Mouse (Mus musculus): Measurements from ENCODE around the gene Olfr56. TPM values are rescaled to one million over a fixed set of nuclear protein-coding genes. Genes with fewer than 3 reads are reported as not detected.
"Not testable (repeated sequence)": the region's sequence is repeated elsewhere in the genome, so short reads cannot be mapped to it uniquely, and the experiment has no call there.

Olfr56 gene
- polyA plus RNA-seq, 1 experiment from 2014 or later: not detected

DNA sequence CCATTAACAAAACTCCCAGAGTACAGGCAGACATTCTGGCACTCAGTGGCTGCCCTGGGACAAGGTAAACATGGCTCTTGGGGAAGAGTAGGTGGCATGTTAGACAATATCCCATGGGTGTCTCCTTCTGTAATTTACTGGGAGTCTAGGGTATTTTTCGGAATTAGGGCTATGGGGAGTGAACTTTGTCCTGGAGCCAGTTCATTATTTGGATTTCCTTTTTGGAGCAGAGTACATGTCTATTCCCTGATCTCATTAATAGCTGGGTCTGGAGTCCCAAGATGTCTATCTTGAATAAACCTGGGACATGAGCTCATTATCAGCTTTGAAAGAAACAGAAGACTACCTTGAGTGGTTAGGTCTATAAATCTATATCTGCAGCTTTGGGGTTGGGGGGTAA lies 175.4 kb downstream of the Olfr56 start, which contains the start of gene Olfr1394:
Gene Olfr1394 (plus strand): TSS at position 301 of the 400 bp plus-strand sequence.
- Histone ChIP-seq H3K9ac (replicated peaks) (no peak within 1 kb of the TSS), H3K27me3 (replicated peaks) (no peaks in the 10 kb centered on the region), H3K9me3 (replicated peaks) (no peaks in the 10 kb centered on the region), H3K4me1 (no peaks in the 10 kb centered on the region), H3K36me3 (no peaks in the 10 kb centered on the region), H3K27ac (replicated peaks) (no peak within 1 kb of the TSS), H3K4me2 (no peak within 1 kb of the TSS), H3K4me3 (replicated peaks) (no peak within 1 kb of the TSS)
- WGBS: 88% methylated on average over 1 of the region's 1 CpGs
- ATAC-seq (ENCODE audit: low FRiP score): no peak

DNA sequence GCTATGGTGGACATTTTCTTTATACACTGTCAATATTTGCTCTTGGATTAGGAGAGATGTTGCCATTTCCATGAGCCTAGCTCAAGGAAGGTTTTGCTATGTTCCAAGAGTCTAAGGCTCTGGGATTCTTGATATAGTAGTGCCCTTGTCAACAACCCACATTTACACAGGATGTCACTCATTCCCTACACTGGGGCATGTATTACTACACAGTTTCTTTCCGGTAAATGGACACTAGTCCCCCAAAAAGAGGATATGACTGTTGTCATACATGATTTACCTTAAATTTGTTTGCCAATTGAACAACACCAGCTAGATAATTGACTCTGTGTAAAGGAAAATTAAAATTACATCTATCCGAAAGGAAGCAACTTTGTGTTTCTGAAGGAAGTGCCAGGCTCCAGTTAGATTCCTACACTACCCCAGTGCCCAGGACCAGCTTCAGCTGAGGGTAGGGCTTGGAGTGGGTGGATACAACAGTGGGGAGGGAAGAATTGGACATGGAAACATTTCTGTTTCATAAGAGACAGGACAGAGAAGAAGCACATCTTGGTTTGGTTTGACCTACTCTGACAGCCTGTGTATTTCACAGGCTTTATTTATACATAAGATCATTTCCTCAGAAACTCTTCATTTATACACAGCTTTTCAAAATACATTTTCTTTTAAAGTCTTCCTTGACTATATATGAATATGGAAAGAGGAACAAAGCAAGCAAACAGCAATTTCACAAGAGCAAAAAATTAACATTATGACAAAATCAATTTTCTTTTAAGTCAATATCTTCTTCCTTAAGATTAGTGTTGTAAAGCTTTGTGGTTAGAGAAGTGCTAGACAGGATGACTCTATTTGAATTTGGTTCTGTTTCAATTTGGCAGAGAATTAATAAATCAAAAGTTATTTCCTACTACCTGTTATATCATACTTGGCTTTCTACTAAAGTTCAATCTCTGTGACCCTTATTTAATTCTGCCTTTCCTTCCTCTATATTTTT lies 178.4 kb downstream of the Olfr56 start:
- Histone ChIP-seq H3K27me3 (replicated peaks) (no peaks in the 10 kb centered on the region), H3K9ac (replicated peaks) (no peak overlapping the region), H3K4me3 (replicated peaks) (no peak overlapping the region), H3K27ac (replicated peaks) (no peak overlapping the region), H3K4me2 (no peak overlapping the region), H3K9me3 (replicated peaks) (no peaks in the 10 kb centered on the region), H3K4me1 (no peaks in the 10 kb centered on the region), H3K36me3 (no peaks in the 10 kb centered on the region)
- 87% methylated on average over 2 of the region's 2 CpGs for WGBS
- ATAC-seq (ENCODE audit: low FRiP score): no peak

GRCm38 (mm10) chr11:49168839-49169611 lies 190.3 kb downstream of the Olfr56 start:
- peak; percentile 86 for ATAC-seq (ENCODE audit: low FRiP score)
- Histone ChIP-seq H3K27me3 (replicated peaks) (peaks cover 19% of the 10 kb centered on the region), H3K27ac (replicated peaks) (no peak overlapping the region), H3K4me2 (peak overlapping the region; percentile 73), H3K9ac (replicated peaks) (peak overlapping the region; percentile 27; the same call in 1 of the 2 replicates), H3K4me1 (peaks cover 8% of the 10 kb centered on the region), H3K36me3 (no peaks in the 10 kb centered on the region), H3K4me3 (replicated peaks) (peak overlapping the region; percentile 46), H3K9me3 (replicated peaks) (peaks cover 5% of the 10 kb centered on the region; the same call in 1 of the 2 replicates)
- 5% methylated on average over 49 of the region's 50 CpGs for WGBS

GRCm38 (mm10) chr11:49170576-49170975 lies 191.9 kb downstream of the Olfr56 start:
- Histone ChIP-seq H3K9ac (replicated peaks) (no peak overlapping the region), H3K4me1 (peaks cover 8% of the 10 kb centered on the region), H3K9me3 (replicated peaks) (peaks cover 4% of the 10 kb centered on the region; the same call in 1 of the 2 replicates), H3K4me3 (replicated peaks) (no peak overlapping the region), H3K36me3 (no peaks in the 10 kb centered on the region), H3K27me3 (replicated peaks) (peaks cover 19% of the 10 kb centered on the region), H3K27ac (replicated peaks) (no peak overlapping the region), H3K4me2 (no peak overlapping the region)
- no peak for ATAC-seq (ENCODE audit: low FRiP score)
- WGBS: 89% methylated on average over 4 of the region's 4 CpGs

- H3K36me3 ChIP-seq: no peaks in the 10 kb centered on the region
- WGBS: 90% methylated on average over 8 of the region's 8 CpGs
- no peak for ATAC-seq (ENCODE audit: low FRiP score)
- no peak overlapping the region for H3K4me2 ChIP-seq
- H3K9me3 ChIP-seq (replicated peaks): no peaks in the 10 kb centered on the region
- no peaks in the 10 kb centered on the region for H3K4me1 ChIP-seq
- H3K27ac ChIP-seq (replicated peaks): no peak overlapping the region
- no peak overlapping the region for H3K9ac ChIP-seq (replicated peaks)
- H3K27me3 ChIP-seq (replicated peaks): no peaks in the 10 kb centered on the region
- no peak overlapping the region for H3K4me3 ChIP-seq (replicated peaks)
Measured at GRCm38 (mm10) chr11:49175345-49175744, 196.7 kb downstream of the Olfr56 start.

- H3K4me3 ChIP-seq (replicated peaks): not testable (repeated sequence)
- WGBS: 53% methylated on average over 4 of the region's 4 CpGs
Measured at GRCm38 (mm10) chr11:49176047-49176779, 197.5 kb downstream of the Olfr56 start.

GRCm38 (mm10) chr11:49183172-49183571 lies 204.5 kb downstream of the Olfr56 start:
- no peak for ATAC-seq (ENCODE audit: low FRiP score)
- no peak overlapping the region for H3K27ac ChIP-seq (replicated peaks)
- no peaks in the 10 kb centered on the region for H3K36me3 ChIP-seq
- H3K4me1 ChIP-seq: no peaks in the 10 kb centered on the region
- H3K4me3 ChIP-seq (replicated peaks): no peak overlapping the region
- 0 out of 2 replicates have a peak, but pooled peaks cover 2% of the 10 kb centered on the region for H3K27me3 ChIP-seq (replicated peaks)
- no peak overlapping the region for H3K4me2 ChIP-seq
- H3K9me3 ChIP-seq (replicated peaks): no peaks in the 10 kb centered on the region
- no peak overlapping the region for H3K9ac ChIP-seq (replicated peaks)
- 77% methylated on average over 1 of the region's 1 CpGs for WGBS

More at GRCm38 (mm10) chr11:49176047-49176779, 197.5 kb downstream of the Olfr56 start:
- H3K9ac ChIP-seq (replicated peaks); H3K9me3 ChIP-seq (replicated peaks); ATAC-seq (ENCODE audit: low FRiP score); H3K27me3 ChIP-seq (replicated peaks); H3K36me3 ChIP-seq; H3K27ac ChIP-seq (replicated peaks); H3K4me2 ChIP-seq; H3K4me1 ChIP-seq: not testable (repeated sequence)

Other genes starting within 250 kb of the Olfr56 start
- 351 and 459 TPM in 2 replicates for gene Rack1, start 178.6 kb upstream of the Olfr56 start, polyA plus RNA-seq (2015; fragmentation: Nextera tagmentation; extraction: Ambion mirVana)
- gene Trim41, start 161.5 kb upstream of the Olfr56 start, polyA plus RNA-seq (2015; fragmentation: Nextera tagmentation; extraction: Ambion mirVana): 6.4 and 7.3 TPM in 2 replicates
- 2.1 and 2.6 TPM in 2 replicates for gene Trim7, start 152.7 kb upstream of the Olfr56 start, polyA plus RNA-seq (2015; fragmentation: Nextera tagmentation; extraction: Ambion mirVana)
- 2.9 and 3.3 TPM in 2 replicates for gene Gm12184, start 152.2 kb upstream of the Olfr56 start, polyA plus RNA-seq (2015; fragmentation: Nextera tagmentation; extraction: Ambion mirVana)
- 4.2 and 12.2 TPM in 2 replicates for gene Irgm1, start 107.2 kb upstream of the Olfr56 start, polyA plus RNA-seq (2015; fragmentation: Nextera tagmentation; extraction: Ambion mirVana)
- 0.18 and 0.24 TPM in 2 replicates for gene Gm5431, start 76.7 kb upstream of the Olfr56 start, polyA plus RNA-seq (2015; fragmentation: Nextera tagmentation; extraction: Ambion mirVana)
- gene Psme2b, start 32.7 kb upstream of the Olfr56 start, polyA plus RNA-seq (2015; fragmentation: Nextera tagmentation; extraction: Ambion mirVana): 2.2 and 3.4 TPM in 2 replicates
- 0.24 and 0.88 TPM in 2 replicates for gene 9930111J21Rik1, start 509 bp downstream of the Olfr56 start, polyA plus RNA-seq (2015; fragmentation: Nextera tagmentation; extraction: Ambion mirVana)
- gene Gm12185, start 13.3 kb downstream of the Olfr56 start, polyA plus RNA-seq (2015; fragmentation: Nextera tagmentation; extraction: Ambion mirVana): 0.10 TPM in 1 of 2 replicates, not detected in the other
- gene Tgtp1, start 15.3 kb downstream of the Olfr56 start, polyA plus RNA-seq (2015; fragmentation: Nextera tagmentation; extraction: Ambion mirVana): 7.9 TPM in 1 of 2 replicates, not detected in the other
- gene 9930111J21Rik2, start 72.4 kb downstream of the Olfr56 start, polyA plus RNA-seq (2015; fragmentation: Nextera tagmentation; extraction: Ambion mirVana): 0.36 and 0.64 TPM in 2 replicates
- gene Tgtp2, start 85.3 kb downstream of the Olfr56 start, polyA plus RNA-seq (2015; fragmentation: Nextera tagmentation; extraction: Ambion mirVana): 0.14 and 8.5 TPM in 2 replicates
- 0.64 and 6.6 TPM in 2 replicates for gene Ifi47, start 97.7 kb downstream of the Olfr56 start, polyA plus RNA-seq (2015; fragmentation: Nextera tagmentation; extraction: Ambion mirVana)
- gene Olfr1396, start 136.0 kb downstream of the Olfr56 start, polyA plus RNA-seq (2015; fragmentation: Nextera tagmentation; extraction: Ambion mirVana): not detected in 2 replicates
- not detected in 2 replicates for gene Olfr1395, start 163.4 kb downstream of the Olfr56 start, polyA plus RNA-seq (2015; fragmentation: Nextera tagmentation; extraction: Ambion mirVana)
- not detected in 2 replicates for gene Olfr1394, start 175.5 kb downstream of the Olfr56 start, polyA plus RNA-seq (2015; fragmentation: Nextera tagmentation; extraction: Ambion mirVana)
- 0.17 and 0.59 TPM in 2 replicates for gene Btnl9, start 208.3 kb downstream of the Olfr56 start, polyA plus RNA-seq (2015; fragmentation: Nextera tagmentation; extraction: Ambion mirVana)
- gene Zfp62, start 224.4 kb downstream of the Olfr56 start, polyA plus RNA-seq (2015; fragmentation: Nextera tagmentation; extraction: Ambion mirVana): 33.6 and 38.2 TPM in 2 replicates